Mouse (Mus musculus) megakaryocyte, adult 5-6 weeks (primary cell): ENCODE measurements around the gene Zer1. TPM values are rescaled to one million over a fixed set of nuclear protein-coding genes. Genes with fewer than 3 reads are reported as not detected.
"Not testable (repeated sequence)": the region's sequence is repeated elsewhere in the genome, so short reads cannot be mapped to it uniquely, and the experiment has no call there.

ENCODE experiments used
- ATAC-seq: 2 replicates; pipeline ENCODE4 v1.8.0; 2016; ENCODE audit warnings: mild to moderate bottlenecking, inconsistent platforms; ENCODE audit not compliant: poor library complexity, severe bottlenecking
- total RNA-seq, 2 experiments: library from RNA; stranded (forward) in 1 of 2; stranded (reverse) in 1 of 2; fragments of 153-499, 151-499 nt in 1 of 2; fragments of 221-1000, 200-1000 nt in 1 of 2; gene quantifications; 2 replicates each; pipeline versions ENCODE4 v1.2.3 to v1.2.4; 2015 to 2017

Gene Zer1
- total RNA-seq (2015) (10.1 and 11.7 TPM in 2 replicates), total RNA-seq (2017) (8.7 and 10.7 TPM in 2 replicates)

DNA sequence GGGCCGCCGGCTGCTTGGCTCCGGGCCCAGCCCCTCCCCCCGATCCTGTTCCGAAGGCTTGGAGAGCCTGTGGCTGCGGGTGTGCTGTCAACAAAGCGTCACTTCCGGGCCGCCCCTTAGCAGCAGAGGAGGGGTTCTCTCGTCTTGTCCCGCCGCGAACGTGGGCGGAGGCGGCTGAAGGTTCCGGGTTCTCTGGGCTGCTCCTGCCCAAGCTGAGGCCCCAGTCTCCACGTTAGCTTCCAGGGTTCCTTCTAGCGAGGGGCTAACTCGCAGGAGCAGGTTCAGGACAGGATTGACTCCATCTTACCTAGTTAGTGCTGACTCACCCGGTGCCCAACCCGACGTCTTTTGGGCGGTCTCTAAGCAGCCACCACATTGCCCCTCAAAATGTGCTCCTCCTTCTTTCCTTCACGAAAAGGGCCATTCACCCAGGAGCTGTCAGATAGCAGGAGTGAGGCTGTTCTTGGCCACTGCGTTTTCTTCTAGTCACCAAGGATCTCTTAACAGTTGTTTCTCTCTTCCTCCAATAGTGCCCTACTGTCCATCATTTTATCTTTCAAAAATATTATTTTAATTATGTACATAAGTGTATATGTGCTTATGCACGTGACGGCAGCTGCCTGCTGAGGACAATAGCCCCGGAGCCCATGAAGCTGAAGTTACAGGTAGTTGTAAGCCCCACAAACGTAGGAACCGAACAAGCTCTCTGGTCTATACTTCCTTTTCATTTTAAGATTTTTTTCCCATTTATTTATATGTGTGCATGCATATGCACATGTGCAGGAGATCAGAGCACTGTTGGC, at the start of gene Zer1:
Gene Zer1 (minus strand): TSS at position 114 of the 803 bp plus-strand sequence.
- ATAC-seq, result peak; percentile 97

DNA sequence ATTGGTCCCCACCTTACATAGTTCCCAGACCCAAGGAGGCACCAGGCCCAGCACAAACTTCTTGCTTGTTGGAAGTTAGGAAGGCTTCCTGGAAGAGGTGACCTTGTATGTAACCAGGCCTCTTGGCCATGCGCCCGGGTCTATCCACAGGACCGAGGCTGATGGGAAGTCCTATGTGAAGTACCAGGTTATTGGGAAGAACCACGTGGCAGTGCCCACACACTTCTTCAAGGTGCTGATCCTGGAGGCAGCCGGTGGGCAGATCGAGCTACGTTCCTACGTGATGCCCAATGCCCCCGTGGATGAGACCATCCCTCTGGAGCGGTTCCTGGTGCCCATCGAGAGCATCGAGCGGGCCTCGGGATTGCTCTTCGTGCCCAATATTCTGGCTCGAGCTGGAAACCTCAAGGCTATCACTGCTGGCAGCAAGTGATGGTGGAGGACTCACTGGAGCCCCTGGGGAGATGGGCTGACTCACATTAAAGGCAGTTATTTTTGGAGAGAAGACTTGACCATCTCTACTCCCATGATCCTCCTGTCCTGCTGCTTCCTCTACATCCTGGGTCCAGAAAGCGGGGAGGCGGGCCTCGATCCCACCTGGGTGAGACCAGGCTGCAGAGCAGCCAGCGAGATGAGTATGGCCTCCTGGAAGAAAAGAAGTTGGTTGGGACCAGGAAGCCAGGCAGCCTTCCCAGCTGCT, 49.3 kb upstream of the Zer1 start:
- no peak for ATAC-seq

GRCm38 (mm10) chr2:30171997-30172382, 47.6 kb upstream of the Zer1 start:
- no peak for ATAC-seq

DNA sequence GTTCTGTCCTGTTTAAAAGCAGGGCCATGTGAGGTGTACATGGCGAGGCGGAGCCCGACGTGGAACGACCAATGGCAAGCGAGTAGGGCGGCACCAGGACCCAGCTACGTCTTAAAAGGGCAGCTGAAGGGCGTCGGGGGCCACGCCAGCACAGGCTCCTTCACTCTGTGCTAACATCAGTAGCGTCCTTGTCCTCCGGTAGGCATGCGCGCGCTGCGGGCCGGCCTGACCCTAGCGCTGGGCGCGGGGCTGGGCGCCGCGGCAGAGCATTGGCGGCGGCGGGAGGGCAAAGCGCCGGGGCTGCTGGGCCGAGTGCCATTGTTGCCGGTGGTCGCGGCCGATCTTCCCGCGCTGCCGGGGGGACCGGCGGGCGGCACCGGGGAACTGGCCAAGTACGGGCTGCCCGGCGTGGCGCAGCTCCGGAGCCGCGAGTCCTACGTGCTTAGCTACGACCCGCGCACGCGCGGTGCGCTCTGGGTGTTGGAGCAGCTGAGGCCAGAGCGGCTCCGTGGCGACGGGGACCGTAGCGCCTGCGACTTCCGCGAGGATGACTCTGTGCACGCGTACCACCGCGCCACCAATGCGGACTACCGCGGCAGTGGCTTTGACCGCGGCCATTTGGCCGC, 47.1 kb upstream of the Zer1 start, which contains the start of gene Endog:
Gene Endog (plus strand): TSS at position 123 of the 626 bp plus-strand sequence.
- peak; percentile 93 for ATAC-seq

DNA sequence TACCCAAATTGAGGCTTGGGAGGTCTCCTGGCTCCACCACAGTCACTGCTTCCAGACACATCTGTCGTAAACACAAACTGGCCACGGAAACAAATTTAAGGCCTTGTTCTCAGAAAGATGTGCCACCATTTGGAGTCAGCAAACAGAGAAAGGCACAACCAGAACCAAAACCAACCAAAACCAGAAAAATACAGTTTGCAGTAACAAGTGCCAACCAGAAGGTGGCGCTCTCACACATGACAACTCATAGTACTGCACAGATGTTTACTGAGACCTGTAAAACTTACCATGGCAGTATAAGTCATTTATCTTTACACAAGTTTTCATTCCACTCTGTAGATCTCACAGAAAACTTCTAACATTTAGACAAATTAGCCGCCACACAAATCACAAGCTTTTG, 42.3 kb upstream of the Zer1 start:
- ATAC-seq, result no peak

DNA sequence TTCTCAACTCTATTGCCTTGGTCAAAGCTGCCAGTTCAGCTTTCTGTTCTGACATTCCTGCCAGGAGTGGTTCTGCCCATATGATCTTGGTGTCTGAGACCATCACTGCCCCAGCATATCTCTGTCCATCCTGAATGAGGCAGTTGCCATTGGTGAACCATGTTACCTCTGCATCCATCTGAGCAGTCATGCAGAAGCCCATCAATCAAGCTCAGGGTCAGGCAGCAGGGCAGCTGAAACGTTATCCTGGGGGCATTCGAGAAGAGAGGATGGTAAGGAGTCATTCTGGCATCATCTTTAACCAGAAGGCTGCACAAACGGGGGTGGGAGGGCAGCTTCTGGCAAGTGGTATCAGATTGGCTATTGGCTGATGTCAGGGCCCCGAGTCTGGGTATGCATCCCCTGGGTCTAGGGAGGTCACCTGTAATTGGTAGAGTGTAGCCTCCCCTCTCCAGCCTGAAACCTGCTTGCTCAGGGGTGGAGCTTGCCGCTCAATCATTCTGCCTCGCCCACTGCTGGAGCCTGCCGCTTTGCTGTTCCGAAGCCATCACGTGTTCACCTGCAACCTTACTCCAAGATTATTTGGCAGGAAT, 40.1 kb upstream of the Zer1 start:
- no peak for ATAC-seq

- ATAC-seq, result no peak
Observed at GRCm38 (mm10) chr2:30161809-30162208, 37.4 kb upstream of the Zer1 start.

DNA sequence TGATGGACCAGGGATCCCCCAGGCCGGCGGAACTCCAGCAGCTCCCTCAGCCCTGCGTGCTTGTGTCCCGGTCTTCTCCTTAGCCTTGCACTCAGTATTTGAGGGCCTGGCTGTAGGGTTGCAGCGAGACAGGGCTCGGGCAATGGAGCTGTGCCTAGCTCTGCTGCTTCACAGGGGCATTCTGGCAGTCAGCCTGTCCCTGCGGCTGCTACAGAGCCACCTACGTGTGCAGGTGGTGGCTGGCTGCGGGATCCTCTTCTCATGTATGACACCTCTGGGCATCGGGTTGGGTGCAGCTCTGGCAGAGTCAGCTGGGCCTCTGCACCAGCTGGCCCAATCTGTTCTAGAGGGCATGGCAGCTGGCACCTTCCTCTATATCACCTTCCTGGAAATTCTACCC, 35.5 kb upstream of the Zer1 start:
- ATAC-seq, result not testable (repeated sequence)

- no peak for ATAC-seq
Observed at GRCm38 (mm10) chr2:30152616-30153015, 28.2 kb upstream of the Zer1 start.

GRCm38 (mm10) chr2:30151840-30152239, 27.5 kb upstream of the Zer1 start:
- ATAC-seq, result no peak

DNA sequence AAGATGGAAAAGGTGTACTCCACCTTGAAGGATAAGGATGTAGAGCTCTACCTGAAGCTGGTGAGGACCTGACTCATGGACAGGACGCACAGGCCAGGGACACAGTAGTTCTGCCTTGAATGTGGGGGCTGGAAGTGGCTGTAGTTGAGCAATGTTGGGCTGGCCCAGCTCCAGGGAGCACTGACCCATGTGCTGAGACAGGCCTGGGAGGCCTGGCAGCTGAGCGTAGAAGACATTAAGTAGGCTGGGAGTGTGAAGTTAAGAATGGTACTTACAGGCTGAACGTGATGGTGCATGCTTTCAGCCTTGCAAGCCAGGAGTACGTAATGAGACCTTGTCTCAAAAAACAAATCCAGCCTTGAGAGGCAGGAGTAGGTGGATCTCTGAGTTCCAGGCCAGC, 23.1 kb upstream of the Zer1 start:
- no peak for ATAC-seq

GRCm38 (mm10) chr2:30144436-30144835, 20.1 kb upstream of the Zer1 start:
- no peak for ATAC-seq

GRCm38 (mm10) chr2:30140021-30140420, 15.6 kb upstream of the Zer1 start:
- not testable (repeated sequence) for ATAC-seq

GRCm38 (mm10) chr2:30136458-30136857, 12.1 kb upstream of the Zer1 start:
- no peak for ATAC-seq

- ATAC-seq, result no peak
Observed at GRCm38 (mm10) chr2:30134928-30135620, 10.7 kb upstream of the Zer1 start.

- ATAC-seq, result no peak
Observed at GRCm38 (mm10) chr2:30134378-30134711, 10.0 kb upstream of the Zer1 start.

DNA sequence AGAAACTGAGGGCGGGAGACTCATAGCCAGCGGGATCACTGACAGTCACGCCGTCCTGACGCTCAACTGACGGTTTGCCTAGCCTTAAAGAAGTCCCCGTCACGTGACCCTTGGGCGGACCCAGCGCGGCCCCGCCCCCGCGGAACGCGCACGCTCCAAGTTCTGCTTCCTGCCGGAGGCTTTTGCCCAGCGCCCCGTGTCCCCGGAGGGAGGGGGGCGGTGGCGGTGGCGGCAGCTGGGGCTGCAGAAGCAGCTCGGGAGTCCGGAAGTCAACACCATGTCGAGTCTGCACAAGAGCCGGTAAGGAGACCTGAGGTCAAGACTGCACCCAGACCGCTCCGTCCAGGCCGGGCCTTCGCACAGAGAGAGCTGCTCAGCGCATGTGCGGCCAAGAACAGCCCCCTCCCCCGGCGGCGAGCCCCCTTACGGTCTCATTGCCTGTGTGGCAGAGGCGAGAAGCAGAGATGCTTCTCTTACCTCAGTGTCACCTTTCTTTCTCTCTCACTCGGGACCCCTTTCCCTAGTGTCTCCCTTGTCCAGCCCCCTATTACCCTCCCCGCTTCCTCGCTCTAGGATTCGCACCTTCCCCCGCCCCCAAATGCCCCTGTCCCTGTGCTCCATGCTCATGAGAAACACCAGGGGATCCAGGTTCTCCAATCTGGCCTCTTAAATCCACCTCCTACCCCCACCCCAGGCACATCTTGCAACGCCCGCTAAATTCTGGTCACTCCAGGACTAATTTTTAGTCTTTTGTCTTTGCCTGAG, 9.4 kb upstream of the Zer1 start, which contains the start of gene Tbc1d13:
Gene Tbc1d13 (plus strand): TSS at position 134 of the 765 bp plus-strand sequence.
- ATAC-seq, result peak; percentile 95

GRCm38 (mm10) chr2:30132801-30133612, 8.6 kb upstream of the Zer1 start:
- ATAC-seq, result peak; percentile 39

- ATAC-seq, result not testable (repeated sequence)
Observed at GRCm38 (mm10) chr2:30131240-30131639, 6.9 kb upstream of the Zer1 start.
